Mouse (Mus musculus) thymus, adult 2 months (tissue): ENCODE measurements around the gene Zfp74. TPM values are rescaled to one million over a fixed set of nuclear protein-coding genes. Genes with fewer than 3 reads are reported as not detected.

Experiments used
- DNase-seq: peaks from one replicate; pipeline ENCODE4 v3.0.0; 2021
- H3K27ac ChIP-seq: fragments of 200-500 bp; 2 replicates; pipeline ENCODE4 v1.5.1; 2012; ENCODE audit warnings: low read length, control low read depth; ENCODE audit not compliant: control insufficient read depth, insufficient read depth
- H3K27me3 ChIP-seq: fragments of 200-500 bp; 2 replicates; pipeline ENCODE4 v1.6.1; 2012; ENCODE audit warnings: mild to moderate bottlenecking, low read length, moderate library complexity, mixed read lengths; ENCODE audit not compliant: control insufficient read depth, insufficient read depth
- H3K36me3 ChIP-seq: fragments of 200-500 bp; 2 replicates; pipeline ENCODE4 v1.6.1; 2012; ENCODE audit warnings: mild to moderate bottlenecking, low read length, moderate library complexity; ENCODE audit not compliant: control insufficient read depth, insufficient read depth
- H3K4me1 ChIP-seq: fragments of 200-500 bp; replicated peaks from 2 replicates; pipeline ENCODE4 v1.6.1; 2012; ENCODE audit warnings: low read length; ENCODE audit not compliant: control insufficient read depth, insufficient read depth
- H3K4me3 ChIP-seq: fragments of 200-500 bp; 2 replicates; pipeline ENCODE4 v1.5.1; 2012; ENCODE audit warnings: mild to moderate bottlenecking, low read length, control low read depth, moderate library complexity; ENCODE audit not compliant: control insufficient read depth, insufficient read depth
- CTCF ChIP-seq: fragments of 200-500 bp; IDR thresholded peaks from 2 replicates; pipeline ENCODE4 v1.5.1; 2012; ENCODE audit warnings: mild to moderate bottlenecking, control low read depth, low read length, moderate library complexity, borderline replicate concordance; ENCODE audit not compliant: control insufficient read depth, poor library complexity, insufficient read depth; ENCODE audit errors: extremely low read depth
- POLR2A ChIP-seq: fragments of 200-500 bp; IDR thresholded peaks from 2 replicates; pipeline ENCODE4 v1.6.1; 2012; ENCODE audit warnings: mild to moderate bottlenecking, low read length, control low read depth, moderate library complexity; ENCODE audit not compliant: control insufficient read depth, poor library complexity, insufficient read depth; ENCODE audit errors: extremely low read depth
- WGBS: fragments of 180-500 bp; shearing (Covaris S2); methylation state at CpG from one replicate; pipeline ENCODE4 v1.1.7; 2018; 5-methylcytosine and 5-hydroxymethylcytosine counted together
- polyA plus RNA-seq: library from polyadenylated mRNA; depleted of rRNA; stranded (reverse); fragments of >200 nt; gene quantifications from 2 replicates; pipeline ENCODE4 v1.2.3, GENCODE M21; 2012

Gene Zfp74
- polyA plus RNA-seq, 1 experiment, result 11.8 TPM

- peaks cover 7% of the 10 kb centered on the region; the same call in 1 of the 2 replicates for H3K4me1 ChIP-seq
- H3K27me3 ChIP-seq, result no peaks in the 10 kb centered on the region
- WGBS, result 95% methylated on average over 8 of the region's 8 CpGs
- H3K27ac ChIP-seq, result no peak overlapping the region
- no peak overlapping the region for H3K4me3 ChIP-seq
- TF ChIP-seq CTCF (no peak), POLR2A (no peak)
- DNase-seq, result no peak
- H3K36me3 ChIP-seq, result no peaks in the 10 kb centered on the region
Observed at GRCm38 (mm10) chr7:29986101-29986500, 32.2 kb upstream of the Zfp74 start.

GRCm38 (mm10) chr7:29983690-29984380, 29.9 kb upstream of the Zfp74 start, which contains the start of gene Zfp568:
TSS of gene Zfp568 (plus strand) at chr7:29983955.
- Histone ChIP-seq H3K36me3 (no peaks in the 10 kb centered on the region), H3K4me3 (peak within 1 kb of the TSS; percentile 84), H3K27ac (no peak within 1 kb of the TSS), H3K27me3 (no peaks in the 10 kb centered on the region), H3K4me1 (peaks cover 7% of the 10 kb centered on the region; the same call in 1 of the 2 replicates)
- peak; percentile 84 for DNase-seq
- under 1% methylated on average over 62 of the region's 62 CpGs for WGBS
- TF ChIP-seq CTCF (peak; percentile 72), POLR2A (peak; percentile 48; the same call in 1 of the 2 replicates)

- WGBS, result 7% methylated on average over 8 of the region's 8 CpGs
- H3K4me1 ChIP-seq, result peaks cover 7% of the 10 kb centered on the region; the same call in 1 of the 2 replicates
- no peak for TF ChIP-seq CTCF
- peak overlapping the region; percentile 84 for H3K4me3 ChIP-seq
- H3K27ac ChIP-seq, result no peak overlapping the region
- H3K36me3 ChIP-seq, result no peaks in the 10 kb centered on the region
- H3K27me3 ChIP-seq, result no peaks in the 10 kb centered on the region
- DNase-seq, result no peak
Observed at GRCm38 (mm10) chr7:29983340-29983689, 29.4 kb upstream of the Zfp74 start.

DNA sequence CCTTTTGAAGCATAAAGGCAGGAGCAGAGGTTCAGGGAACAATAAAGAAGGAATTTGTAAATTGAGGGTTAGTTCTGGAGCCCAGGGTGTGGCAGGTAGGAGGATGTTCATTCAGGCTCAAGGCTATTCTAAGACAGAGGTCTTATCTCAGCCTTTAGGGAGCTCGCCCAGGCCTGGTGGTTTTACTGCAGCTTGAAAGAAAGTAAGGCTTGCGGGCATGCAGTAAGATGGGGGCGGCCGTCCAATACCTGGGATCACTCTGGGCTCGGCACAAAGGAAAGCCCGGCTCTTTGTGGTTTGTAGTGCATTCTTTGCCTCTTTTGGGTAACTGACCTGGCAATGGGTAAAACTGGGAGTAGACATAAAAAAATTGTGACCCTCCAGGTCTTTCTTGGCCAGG, 29.0 kb upstream of the Zfp74 start:
- no peak for DNase-seq
- Histone ChIP-seq H3K36me3 (no peaks in the 10 kb centered on the region), H3K27ac (no peak overlapping the region), H3K4me3 (no peak overlapping the region; the same call in 1 of the 2 replicates), H3K4me1 (peaks cover 7% of the 10 kb centered on the region; the same call in 1 of the 2 replicates), H3K27me3 (no peaks in the 10 kb centered on the region)
- 71% methylated on average over 6 of the region's 6 CpGs for WGBS
- TF ChIP-seq POLR2A (no peak), CTCF (no peak)

DNA sequence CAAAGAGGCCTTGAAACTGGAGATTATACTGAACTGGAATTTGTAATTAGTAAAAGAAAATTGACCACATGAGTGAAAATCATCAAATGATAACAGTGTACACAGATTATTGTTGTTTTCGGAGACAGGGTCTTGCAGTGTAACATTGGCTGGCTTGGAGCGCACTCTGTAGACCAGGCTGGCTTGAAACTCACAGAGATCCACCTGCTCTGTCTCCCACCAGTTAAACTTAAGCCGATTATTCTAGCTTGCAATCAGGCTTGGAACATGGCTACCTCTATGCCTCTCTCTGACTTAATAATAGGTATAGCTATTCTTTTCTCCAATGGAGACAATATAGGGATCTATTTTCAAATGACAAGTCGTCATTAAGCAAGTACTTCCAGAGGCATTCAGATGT, 28.5 kb upstream of the Zfp74 start:
- no peak overlapping the region for H3K4me3 ChIP-seq
- 95% methylated on average over 4 of the region's 4 CpGs for WGBS
- no peak overlapping the region for H3K27ac ChIP-seq
- peaks cover 7% of the 10 kb centered on the region; the same call in 1 of the 2 replicates for H3K4me1 ChIP-seq
- DNase-seq, result no peak
- no peaks in the 10 kb centered on the region for H3K27me3 ChIP-seq
- no peaks in the 10 kb centered on the region for H3K36me3 ChIP-seq
- no peak for TF ChIP-seq CTCF
- TF ChIP-seq POLR2A, result no peak

DNA sequence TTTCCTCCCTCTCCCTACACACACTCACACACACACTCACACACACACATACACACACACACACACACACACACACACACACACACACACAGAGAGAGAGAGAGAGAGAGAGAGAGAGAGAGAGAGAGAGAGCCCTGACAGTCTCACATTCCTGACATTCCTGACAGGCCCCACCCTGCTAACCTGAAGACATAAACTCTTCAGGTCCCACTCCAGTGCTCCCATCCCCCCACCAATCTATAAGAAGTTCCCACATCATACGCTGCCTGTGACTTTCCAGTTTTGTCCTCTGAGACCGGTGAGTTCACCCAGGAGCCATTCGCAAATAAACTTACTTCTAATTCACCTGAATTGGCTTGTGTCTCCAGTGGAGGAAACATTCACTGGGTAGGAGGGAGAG, 28.0 kb upstream of the Zfp74 start:
- Histone ChIP-seq H3K27me3 (no peaks in the 10 kb centered on the region), H3K4me3 (no peak overlapping the region), H3K27ac (no peak overlapping the region), H3K36me3 (no peaks in the 10 kb centered on the region), H3K4me1 (peaks cover 7% of the 10 kb centered on the region; the same call in 1 of the 2 replicates)
- no peak for DNase-seq
- TF ChIP-seq CTCF, result no peak
- TF ChIP-seq POLR2A, result no peak
- WGBS, result 95% methylated on average over 3 of the region's 3 CpGs

DNA sequence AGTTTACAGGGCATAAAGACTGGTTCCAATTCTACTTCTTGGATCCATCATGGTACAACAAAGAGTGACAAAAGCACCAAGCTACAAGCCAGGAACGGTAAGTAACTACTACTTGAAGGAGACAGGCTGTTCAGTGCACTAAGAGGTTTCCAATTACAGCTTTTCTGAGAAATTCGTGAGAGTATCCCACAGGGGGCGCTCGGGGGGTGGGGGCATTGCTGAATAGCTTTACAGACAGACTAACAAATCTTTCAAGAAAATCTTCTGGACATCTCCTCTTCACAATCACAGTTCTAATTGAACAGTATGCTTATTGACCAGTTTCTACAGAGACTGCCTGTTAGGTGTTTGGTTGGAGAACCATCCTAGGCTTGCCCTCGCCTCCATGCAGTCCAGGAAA, 27.6 kb upstream of the Zfp74 start:
- Histone ChIP-seq H3K27ac (no peak overlapping the region), H3K4me3 (no peak overlapping the region), H3K36me3 (no peaks in the 10 kb centered on the region), H3K27me3 (no peaks in the 10 kb centered on the region), H3K4me1 (peaks cover 7% of the 10 kb centered on the region; the same call in 1 of the 2 replicates)
- no peak for TF ChIP-seq CTCF
- no peak for TF ChIP-seq POLR2A
- 68% methylated on average over 5 of the region's 5 CpGs for WGBS
- DNase-seq, result peak; percentile 13
